Mouse (Mus musculus) neutrophil, adult 65 days (primary cell): ENCODE data around the gene D630003M21Rik. TPM values are rescaled to one million over a fixed set of nuclear protein-coding genes. Genes with fewer than 3 reads are reported as not detected.

ENCODE experiments used
- total RNA-seq: library from RNA; stranded (reverse); gene quantifications from 2 replicates; pipeline ENCODE4 v1.2.4, GENCODE M21; 2023

Gene D630003M21Rik
- not detected in 2 replicates for total RNA-seq

DNA sequence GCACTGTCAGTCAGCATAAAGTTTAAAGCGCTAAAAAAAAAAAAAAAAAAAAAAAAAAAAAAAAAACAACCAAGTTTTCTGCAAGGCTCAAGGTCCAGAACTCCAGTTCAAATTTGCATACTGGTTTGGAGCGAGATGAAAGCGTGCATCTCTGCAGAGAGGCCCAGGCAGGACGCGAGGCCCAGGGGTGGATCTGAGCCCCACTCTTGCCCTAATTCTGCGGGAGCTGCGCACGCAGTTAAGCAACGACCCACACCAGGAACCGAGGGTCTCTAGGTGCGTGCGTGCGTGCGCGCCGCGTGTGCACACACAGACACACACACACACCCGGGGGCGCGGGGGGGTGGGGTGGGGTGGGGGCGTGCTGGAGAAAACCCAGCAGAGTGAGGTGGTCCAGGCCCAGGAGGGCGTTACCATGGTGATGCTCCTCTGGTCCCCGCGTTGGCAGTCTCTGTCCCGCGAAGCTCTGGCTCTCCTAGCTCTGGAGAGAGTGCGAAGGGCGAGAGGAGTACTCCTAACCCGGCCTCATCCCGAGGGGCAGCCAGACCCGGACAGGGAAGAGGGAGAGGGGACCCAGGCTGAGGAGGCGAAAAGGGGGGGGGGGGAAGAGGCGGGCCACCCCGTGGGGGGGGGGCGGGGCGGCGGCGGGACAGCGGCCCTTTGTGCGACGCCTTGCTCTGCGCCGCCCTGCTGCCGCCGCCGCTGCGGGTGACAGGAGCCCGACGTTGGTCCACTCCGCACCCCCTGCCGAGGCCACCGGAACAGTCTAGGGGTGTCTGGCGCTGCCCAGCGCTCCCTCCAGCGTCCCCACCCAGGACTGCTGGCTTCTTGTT is at the start of gene D630003M21Rik:
Gene D630003M21Rik (minus strand): TSS at position 553 of the 833 bp plus-strand sequence.

DNA sequence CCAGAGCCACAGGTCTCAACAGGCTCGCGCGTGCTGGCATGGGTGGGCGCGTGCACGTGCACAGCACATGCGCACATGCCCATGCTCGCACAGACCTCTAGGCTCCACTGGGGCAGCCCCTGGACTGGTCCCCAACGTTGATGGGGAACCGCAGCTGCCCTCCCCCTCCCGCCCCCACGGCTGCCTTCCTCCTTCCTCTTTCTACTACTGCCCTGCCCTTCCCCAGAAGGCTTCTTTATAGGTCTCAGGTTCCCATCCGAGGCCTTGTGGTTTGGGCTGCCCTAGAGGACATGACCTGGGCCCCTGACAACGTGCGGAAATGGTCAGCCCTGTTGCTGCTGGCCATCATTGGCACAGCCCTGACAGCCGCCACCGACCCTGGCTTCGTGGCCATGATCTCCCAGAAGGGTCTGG is 29.0 kb upstream of the D630003M21Rik start, which contains the start of gene Bpi:
Gene Bpi (plus strand): TSS at position 90 of the 414 bp plus-strand sequence.

DNA sequence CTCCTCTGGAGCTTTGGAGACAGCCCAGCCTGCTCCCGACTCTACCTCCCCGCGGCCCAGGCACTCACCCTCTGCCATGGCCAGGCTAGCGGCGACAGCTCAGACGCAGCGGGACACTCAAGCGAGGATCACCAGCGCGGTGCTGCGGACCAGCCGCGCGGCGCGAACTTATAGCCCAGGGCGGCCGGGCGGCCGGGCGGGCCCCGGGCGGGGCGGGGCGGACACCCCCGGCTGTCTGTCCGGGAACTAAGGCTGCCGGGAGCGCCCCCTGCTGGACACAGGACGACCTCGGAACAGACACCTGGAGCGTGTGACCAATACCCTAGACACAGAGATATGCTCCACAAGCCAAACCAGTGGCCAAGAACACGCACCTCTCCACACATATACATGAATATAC is 82.8 kb downstream of the D630003M21Rik start, which contains the start of gene Tgm2:
Gene Tgm2 (minus strand): TSS at position 214 of the 400 bp plus-strand sequence.

Other genes with a start within 250 kb of the D630003M21Rik start
- gene Tti1, start 200.8 kb downstream of the D630003M21Rik start, total RNA-seq: 18.3 and 22.2 TPM in 2 replicates
- gene Rprd1b, start 200.7 kb downstream of the D630003M21Rik start, total RNA-seq: 32.5 and 36.5 TPM in 2 replicates
- 48.3 and 61.1 TPM in 2 replicates for gene Tgm2, start 82.8 kb downstream of the D630003M21Rik start, total RNA-seq
- not detected in 2 replicates for gene Bpi, start 28.9 kb upstream of the D630003M21Rik start, total RNA-seq
- gene Lbp, start 77.3 kb upstream of the D630003M21Rik start, total RNA-seq: 55.5 and 69.7 TPM in 2 replicates
- gene Snhg11, start 146.4 kb upstream of the D630003M21Rik start, total RNA-seq: not detected in 2 replicates
- 38.8 and 56.2 TPM in 2 replicates for gene Ralgapb, start 180.6 kb upstream of the D630003M21Rik start, total RNA-seq